Mouse (Mus musculus): ENCODE data around the gene H2-Ke6.
"Not testable (repeated sequence)": the region's sequence is repeated elsewhere in the genome, so short reads cannot be mapped to it uniquely, and the experiment has no call there.

H2-Ke6 gene

DNA sequence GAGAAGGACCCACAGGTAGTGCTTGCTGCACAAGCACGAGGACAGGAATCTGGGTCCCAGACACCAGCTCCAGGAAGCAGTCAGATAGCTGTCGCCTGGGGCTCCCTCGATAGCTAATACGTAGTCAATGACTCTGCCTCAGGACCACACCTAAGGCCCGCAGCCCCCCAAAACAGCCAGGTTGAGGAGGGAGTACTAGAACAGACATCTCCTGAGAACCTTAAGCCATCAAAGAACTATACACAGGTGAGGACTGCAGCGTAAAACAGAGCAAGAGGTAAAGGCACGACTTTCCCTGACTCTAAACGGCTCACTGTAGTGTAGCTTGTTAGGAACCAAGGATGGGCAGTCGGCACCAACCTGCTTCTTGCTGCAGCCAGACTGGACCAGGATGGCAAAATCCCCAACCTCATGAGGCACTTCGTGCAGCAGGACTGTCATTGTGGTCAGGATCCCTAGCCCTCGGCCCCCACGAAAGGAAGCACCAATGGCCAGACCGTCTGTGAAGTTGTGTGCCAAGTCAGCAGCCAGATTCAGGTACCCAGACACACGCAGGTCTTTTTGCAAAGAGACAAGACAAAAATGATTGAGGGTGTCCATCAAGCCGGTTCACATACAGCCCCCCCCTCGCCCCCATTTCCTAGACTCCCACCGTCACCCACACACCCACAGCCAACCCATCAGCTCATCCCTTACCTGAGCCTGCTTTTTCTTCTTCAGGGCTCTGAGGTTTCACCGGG lies 1.5 kb upstream of the H2-Ke6 start:
- DNase-seq (ENCODE audit: low spot score), result no peak

DNA sequence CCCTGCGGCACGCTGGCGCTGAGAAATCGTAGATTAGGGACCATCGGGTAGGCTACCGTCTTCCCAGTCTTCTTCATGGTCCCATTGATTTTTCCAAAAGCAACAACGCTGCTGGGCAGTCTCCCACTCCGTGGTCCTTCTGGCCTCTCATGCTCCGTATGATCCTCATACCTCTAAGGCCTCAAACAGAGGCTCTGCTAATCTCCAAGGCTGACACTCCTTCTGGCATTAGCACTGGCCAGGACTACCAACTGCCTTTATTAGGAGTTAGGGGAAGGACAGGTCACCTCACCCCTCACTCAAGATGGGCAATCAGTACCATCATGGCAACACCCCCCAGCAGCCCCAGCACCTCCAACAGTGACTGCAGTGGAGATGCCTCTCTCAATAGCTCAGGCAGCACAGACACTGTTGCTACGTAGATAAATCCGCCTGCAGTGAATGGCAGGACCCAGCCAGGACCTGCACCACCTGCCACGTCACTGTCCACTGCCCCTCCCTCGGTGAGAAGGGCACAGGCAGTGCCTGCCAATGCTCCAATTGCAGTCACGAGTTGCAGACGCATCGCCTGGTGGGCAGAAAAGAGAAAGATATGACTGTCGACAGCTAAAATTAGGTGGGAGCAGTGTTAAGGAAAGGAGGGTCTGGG lies 765 bp upstream of the H2-Ke6 start:
- DNase-seq (ENCODE audit: low spot score), result no peak

DNA sequence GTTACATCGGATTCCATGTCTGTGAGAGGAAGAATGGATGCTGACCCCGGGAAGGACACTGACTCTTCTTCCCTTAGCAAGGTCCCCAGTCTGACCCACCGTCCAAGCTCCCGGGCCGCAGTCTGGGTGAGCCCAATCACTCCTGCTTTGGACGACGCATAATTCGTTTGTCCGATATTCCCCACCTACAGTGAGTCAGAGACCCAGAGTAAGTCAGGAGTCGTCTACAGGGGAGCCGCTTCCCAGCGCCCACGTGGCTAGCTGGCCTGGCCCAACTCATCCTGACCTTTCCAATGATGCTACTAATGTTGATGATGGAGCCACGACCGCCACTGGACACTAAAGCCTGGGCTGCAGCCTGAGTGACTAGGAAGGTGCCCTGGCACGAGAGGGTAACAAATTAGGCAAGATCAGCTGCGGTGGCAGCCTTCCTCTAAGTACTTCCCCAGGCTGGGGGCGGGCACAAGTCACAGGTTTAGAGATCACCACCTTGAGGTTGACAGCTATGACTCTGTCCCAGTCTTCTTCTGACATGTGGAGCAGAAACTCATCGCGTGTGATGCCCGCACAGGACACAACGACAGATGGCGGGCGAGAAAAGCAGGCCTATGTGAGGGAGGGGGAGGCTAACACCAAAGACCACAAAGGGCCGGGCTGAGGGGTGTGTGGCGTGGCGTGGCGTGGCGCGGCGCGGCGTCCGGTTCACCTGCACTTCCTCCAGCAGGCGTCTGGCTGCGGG lies 774 bp downstream of the H2-Ke6 start:
- DNase-seq (ENCODE audit: low spot score), result no peak

DNA sequence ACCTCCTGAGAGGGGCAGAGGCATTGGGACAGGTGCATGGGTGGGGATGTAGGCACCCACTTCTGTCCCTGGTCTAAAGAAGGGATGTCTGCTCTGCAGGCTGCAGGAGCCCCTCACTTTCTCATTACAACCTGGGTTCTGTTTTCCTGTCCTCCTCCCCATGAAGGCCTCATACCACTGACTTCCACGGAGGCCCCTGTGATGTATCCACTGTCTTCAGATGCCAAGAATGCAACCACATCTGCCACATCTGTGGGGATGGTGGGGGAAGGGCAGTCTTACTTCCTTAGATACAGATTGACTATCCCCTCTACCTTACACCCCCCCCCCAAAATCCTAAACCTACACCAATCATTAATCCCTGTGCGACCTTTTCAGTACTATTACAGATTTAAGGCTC lies 1.6 kb downstream of the H2-Ke6 start:
- no peak for DNase-seq (ENCODE audit: low spot score)

DNA sequence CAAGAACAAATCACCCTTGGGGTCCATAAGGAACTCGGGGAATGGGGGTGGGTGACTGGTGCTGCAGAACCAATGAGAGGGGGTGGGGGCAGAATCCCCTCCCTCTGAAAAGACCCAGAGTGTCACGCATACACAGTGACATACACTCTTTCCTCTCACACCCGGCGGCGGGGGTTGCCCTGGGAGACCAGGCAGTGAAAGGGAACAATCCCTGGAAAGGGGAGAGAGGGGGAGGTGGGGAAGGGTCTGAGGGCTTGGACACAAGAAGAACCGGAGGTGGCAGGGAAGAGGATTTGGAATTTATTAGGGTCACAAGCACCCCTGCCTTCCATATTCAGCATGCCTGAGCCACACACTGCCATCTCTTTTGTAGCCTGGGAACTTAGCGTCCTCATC lies 2.1 kb downstream of the H2-Ke6 start:
- DNase-seq (ENCODE audit: low spot score), result no peak

DNA sequence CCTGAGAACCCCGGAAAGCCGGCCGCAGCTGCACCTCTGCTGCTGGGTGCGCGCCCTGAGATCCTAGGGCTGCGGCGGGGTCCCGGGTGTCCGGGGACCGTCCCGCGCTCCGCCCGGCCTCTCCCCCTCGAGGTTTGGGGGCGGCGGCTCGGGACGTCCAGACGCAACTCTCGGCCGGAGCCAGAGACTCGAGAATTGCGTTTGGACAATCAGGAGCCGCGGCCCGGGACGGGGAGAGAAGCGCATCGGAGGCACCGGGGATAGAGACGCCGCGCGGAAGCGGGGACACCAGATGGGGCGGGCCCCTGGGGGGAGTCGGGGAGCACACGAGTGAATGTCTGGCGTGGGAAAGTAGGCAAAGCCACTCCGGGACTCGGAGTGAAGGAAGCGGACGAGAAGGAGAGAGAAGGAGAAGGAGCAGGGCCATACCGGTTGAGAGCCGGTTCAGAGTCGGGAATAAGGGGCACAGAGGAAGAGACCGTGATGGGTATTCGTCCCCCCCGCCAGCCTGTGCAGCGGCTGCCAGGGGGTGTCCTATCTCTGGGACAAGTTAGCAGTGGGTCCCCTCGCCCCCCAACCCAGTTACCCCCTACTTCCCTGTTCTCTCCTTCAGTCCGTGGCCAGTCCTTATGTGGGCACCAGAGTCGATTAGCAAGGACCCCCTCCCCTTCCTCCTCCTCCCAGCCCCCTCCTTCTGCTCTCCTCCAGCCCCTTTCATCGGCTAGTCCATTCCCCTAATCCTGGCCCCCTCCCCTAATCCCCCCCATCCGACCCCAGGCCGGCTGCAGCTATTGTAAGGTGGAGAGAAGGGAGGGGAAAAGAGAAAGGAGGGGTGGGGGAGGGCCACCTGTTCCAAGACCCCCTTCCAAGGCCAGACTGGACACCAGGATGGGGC lies 2.8 kb downstream of the H2-Ke6 start:
- DNase-seq (ENCODE audit: low spot score), result no peak

DNA sequence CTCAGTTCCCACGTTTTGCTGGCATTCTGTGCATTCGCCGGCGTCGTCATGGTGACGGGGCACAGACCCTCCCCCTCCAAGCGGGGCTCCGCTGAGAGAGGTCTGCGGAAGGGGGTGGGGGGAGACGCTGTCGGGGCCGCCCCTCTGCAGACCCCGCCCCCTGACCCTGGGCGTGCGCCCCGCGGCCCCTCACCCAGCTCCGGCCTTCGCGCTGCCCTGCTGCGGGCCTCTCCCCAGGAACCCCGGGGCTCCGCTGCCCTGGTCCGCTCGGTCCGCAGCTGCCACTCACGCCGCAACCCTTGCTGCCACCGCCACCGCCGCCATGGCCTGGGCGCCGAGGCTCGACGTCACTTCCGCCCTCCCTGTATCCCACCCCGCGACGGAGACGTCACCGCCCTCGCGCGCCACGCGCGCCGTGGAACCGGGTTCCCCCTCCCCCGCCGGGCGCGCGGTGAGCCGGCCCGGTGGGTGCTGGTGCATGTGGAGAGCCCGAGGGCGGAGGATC lies 3.5 kb downstream of the H2-Ke6 start, which contains the start of gene Ring1:
Gene Ring1 (minus strand): TSS at position 364 of the 505 bp plus-strand sequence.
- DNase-seq (ENCODE audit: low spot score), result no peak

DNA sequence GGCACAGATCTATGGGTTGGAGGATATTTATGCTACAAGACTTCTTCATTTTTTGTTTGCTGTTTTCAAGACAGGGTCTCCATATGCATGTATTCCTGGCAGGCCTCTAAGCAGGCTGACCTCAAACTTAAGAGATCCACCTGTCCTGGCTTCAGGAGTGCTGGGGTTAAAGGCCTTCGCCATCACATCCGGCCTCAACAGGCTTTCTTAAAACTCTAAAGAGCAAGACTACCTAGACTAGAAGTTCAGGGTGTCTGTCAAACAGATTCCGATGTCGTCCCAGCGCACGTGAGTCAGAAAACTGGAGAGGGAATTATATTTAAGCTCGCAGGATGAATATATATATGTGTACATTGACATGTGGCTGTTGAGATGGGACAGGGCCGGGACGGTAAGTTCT lies 4.2 kb downstream of the H2-Ke6 start:
- no peak for DNase-seq (ENCODE audit: low spot score)

DNA sequence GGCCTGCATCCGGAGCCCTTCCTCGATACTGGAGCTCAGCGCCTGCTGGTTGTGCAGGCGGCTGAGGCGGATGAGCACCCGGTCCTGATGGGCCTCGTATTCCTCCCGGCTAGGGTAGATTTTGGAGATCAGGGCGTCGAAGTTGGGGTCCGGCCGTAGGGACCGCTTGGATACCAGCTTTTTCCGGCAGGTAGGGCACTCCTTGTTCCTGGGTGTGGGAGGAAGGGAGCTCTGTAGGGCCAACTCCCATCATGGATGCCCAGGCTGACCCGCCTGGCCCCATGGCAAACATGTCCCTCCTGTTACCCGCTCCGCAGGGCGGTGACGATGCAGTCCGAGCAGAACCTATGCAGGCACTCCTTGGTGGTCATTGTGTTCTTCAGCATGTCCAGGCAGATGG lies 4.9 kb downstream of the H2-Ke6 start:
- DNase-seq (ENCODE audit: low spot score), result no peak

DNA sequence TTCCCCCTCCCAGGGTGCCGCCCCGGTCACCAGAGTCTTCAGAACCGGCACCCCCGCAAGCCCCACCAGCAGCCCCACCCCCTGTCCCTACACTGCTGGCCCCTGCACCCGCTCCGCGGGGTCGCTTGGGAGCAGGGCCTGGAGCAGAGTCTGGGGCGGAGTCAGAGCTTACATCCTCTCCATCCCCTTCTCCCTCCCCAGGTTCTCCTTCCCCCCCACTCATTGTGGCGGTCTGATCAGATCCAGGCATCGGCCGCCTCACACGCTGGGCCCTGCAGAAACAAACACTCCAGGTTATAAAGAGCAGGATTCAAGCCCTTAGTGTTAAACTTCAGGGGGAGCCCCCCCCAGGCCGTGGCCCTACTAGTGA lies 5.5 kb downstream of the H2-Ke6 start:
- no peak for DNase-seq (ENCODE audit: low spot score)

DNA sequence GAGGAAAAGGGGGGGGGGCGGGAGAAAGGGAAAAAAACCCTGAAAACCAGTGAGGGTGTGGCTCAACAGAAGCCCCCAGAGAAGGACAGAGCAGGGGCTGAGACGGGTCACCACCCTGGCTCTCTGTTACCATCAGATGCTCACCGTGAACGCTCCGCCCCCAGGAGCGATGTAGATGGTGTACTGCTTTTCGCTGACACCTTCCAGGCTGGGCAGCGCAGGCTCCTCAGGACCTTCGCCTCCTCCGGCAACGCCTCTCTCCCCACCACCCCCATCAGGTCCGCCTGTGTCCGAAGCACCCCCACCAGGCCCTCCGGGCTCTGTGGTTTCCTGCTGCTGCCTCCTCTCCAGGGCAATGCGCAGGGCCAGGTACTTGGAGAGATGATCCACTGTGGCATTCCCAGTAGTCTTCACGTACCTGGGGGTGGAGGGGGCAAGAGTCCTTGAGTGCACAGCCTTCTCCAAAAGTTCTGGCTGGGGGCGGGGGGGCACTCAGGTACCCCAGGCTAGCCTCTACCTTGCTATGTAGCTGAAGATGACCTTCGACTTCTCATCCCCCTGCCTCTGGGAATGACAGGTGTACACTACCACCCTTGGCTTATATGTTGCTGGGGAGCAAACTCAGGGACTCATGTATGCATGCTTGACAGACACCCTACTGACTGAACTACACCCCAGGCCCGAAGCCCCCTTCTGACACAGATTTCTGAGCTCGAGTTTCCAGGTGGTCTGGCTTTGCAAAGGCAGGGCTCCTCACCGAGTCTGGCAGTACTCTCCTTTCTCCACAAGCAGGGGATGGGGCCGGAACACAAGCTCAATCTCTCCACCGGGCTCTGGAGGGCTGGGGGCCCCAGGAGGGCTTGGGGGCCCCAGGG lies 6.1 kb downstream of the H2-Ke6 start:
- no peak for DNase-seq (ENCODE audit: low spot score)

DNA sequence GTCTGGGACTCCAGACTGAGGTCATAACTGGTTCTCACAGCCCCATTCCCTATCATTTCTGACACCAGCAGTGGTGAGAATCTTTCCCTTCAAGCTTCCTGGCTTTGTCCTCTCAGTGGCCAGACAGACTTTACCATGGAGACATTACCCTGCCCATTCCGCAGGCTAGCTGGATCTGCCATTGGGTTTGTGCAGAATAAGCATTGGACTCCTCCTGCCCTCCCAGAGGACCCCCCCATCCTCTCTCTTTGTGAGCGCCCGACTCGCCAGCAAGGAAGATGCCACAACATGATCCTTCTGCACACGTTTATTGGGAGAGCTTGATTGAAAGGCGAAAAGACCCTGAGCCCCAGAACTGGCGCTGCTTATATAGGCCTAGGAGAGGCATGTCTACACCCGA lies 14.4 kb downstream of the H2-Ke6 start:
- no peak for DNase-seq (ENCODE audit: low spot score)

DNA sequence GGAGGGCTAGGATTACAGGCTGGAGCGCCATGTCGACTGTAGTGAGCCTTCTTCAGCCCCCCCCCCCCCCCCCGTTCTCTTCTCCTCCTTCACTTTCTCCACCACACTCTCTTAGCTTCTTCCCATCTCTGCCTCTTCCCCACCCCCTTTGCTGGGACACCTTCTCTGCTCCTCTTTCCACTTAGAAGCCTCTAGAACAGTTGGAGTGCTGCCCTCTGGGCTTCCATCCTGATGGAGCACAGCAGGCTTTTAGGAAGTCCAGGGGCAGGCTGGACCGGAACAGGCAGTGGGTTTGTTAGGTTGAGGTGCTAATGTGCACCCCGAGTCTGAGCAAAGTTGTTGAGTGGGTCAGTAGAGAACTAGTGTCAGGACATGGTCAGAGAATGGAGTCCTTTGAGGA lies 17.7 kb downstream of the H2-Ke6 start:
- DNase-seq (ENCODE audit: low spot score), result no peak

DNA sequence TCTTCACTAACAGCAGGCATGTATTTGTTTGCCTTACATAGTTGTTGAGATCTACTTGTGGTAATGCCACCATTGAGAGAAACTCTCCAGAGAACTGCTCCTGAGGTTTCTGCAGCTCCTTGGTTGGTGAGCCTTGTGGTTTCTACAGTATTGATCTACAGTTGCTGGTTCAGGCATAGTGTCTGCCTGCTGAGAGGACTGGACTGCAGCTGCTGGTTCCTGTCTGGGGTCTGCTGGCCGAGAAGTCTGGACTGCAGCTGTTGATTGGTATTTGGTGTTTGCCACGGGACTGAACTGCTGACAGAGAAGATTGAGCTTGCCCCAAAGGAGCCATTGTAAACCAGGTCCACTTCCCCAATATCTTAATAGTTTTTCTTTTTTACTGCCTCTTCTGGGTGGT lies 21.3 kb downstream of the H2-Ke6 start:
- no peak for DNase-seq (ENCODE audit: low spot score)

DNA sequence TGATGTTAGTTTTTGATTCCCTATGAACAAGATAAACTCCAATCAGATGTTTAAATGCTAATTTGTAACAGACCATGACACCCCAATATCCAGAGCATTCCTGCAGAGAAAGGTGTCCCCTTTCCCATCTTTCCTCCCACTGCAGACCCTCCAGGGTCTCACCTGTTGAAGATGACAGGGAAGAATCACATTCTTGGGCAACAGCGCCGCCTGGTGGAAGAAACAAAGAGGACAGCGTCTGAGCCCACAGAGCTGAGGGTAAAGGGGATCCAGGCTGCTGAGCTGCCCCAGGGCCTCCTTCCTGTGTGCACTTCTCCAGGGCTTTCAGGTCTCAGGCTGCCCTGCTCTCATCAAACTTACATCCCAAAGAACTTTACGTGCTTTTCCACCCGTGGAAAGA lies 24.4 kb downstream of the H2-Ke6 start:
- no peak for DNase-seq (ENCODE audit: low spot score)

DNA sequence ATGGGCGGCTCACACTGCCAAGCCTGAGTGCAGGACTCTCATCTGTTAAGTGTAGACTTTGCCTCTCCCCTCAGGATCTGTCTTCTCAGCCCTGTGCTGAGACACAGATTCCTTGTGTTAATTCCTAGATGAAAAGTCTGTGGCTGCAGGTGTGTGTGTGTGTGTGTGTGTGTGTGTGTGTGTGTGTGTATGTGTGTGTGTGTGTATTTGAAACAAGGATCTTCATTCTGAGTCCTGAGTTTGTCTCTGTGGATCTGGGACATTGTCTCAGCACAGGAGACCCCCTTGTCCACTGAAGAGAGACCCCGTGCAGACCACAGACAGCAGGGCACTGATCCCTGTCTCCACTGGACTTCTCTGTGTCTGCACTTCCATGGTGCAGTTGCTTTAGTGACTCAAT lies 27.1 kb downstream of the H2-Ke6 start:
- not testable (repeated sequence) for DNase-seq (ENCODE audit: low spot score)

DNA sequence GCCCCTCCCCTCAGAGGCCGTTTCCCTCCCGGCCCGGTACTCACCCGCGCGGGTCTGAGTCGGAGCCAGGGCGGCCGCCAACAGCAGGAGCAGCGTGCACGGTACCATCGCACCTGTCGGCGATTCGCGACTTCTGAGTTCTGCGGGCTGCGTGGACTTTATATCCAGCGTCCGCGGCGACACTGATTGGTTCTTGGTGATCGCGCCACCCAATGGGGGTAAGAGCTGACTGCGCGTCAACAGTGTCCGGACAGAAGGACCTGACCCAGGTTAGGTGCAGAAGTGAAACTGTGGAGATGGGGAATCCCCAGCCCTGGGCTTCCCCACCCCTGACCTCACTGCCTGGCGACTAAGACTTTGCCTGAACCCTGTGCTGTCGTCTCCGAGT lies 27.7 kb downstream of the H2-Ke6 start, which contains the start of gene H2-K1:
Gene H2-K1 (minus strand): TSS at position 198 of the 388 bp plus-strand sequence.
- DNase-seq (ENCODE audit: low spot score), result peak; percentile 58

DNA sequence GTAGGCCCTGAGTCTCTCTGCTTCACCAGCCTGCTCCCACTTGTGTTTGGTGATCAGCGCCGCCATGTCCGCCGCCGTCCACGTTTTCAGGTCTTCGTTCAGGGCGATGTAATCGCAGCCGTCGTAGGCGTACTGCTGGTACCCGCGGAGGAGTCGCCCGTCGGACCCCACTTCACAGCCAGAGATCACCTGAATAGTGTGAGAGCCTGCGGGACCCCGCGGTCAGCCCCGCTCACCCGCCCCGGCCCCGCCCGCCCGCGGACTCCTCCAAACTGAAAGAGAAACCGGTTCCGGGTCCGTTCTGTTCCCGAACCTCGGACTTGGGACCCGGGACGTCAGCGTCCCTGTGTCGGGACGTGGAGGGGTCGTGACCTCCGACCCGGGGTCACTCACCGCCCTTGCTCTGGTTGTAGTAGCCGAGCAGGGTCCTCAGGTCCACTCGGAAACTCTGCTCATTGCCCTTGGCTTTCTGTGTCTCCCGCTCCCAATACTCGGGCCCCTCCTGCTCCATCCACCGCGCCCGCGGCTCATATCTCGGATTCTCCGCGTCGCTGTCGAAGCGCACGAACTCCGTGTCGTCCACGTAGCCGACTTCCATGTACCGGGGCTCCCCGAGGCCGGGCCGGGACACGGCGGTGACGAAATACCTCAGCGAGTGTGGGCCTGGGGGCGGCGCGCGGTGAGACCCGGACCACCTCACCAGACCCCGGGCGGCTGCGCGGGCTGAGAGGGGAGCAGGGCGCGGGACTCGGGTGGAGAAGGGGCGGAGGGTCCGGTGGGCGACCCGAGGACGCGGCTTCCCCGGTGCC lies 28.3 kb downstream of the H2-Ke6 start:
- DNase-seq (ENCODE audit: low spot score), result no peak

DNA sequence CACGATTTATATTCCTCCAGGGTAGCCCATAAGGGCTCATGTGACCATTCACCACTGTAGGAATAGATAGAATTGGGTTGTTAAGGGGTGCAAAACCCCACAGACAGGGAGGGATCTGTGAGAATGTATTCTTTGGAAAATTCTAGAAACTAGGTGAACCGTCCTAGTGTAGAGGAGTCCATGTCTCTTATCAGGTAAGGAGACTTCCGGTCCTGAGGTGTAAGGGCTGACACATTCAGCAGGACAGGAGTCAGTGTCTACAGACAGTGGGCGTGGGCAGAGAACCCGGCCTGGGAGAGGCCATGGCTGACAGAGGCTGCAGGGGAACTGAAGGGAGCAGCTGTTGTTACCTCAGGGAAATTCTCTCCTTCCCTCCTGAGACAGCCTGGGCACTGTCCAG lies 29.2 kb downstream of the H2-Ke6 start:
- DNase-seq (ENCODE audit: low spot score), result not testable (repeated sequence)

DNA sequence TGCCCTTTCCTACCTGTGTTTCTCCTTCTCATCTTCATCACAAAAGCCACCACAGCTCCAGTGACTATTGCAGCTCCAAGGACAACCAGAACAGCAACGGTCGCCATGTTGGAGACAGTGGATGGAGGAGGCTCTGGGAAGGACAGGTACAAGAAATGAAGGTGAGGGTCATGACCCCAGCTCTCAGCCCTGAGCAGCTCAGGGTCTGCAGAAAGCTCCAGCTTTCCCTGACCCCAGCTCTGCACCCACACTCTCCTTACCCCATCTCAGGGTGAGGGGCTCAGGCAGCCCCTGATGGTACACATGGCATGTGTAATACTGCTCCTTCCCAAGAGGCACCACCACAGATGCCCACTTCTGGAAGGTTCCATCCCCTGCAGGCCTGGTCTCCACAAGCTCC lies 30.8 kb downstream of the H2-Ke6 start:
- DNase-seq (ENCODE audit: low spot score), result not testable (repeated sequence)
